Mouse (Mus musculus): ENCODE measurements around the gene Poln. TPM values are rescaled to one million over a fixed set of nuclear protein-coding genes. Genes with fewer than 3 reads are reported as not detected.

Gene Poln
- polyA plus RNA-seq, 1 experiment from 2014 or later: 0.48 TPM

DNA sequence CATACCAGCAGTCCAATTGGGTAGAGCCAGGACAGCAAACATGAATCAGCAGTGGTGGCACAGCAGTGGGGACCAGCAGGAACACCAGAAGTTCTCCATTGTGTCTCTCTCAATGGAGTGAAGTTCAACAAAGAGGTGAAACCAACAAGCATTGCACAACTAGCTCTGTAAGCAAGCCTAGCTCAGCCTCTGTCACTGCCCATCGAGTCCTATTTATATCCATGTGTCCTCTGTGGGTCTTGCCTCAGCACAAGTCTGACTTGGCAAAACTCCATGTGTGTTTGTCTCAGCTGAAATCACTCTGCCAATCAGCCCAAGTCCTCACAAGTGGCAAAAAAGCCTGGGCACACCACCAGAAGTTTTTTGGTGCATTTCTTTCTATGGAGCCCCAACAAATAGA lies 63.6 kb downstream of the Poln start:
- no peaks in the 10 kb centered on the region for H3K36me3 ChIP-seq (ENCODE audit: control insufficient read depth, insufficient read depth)
- H3K27ac ChIP-seq (ENCODE audit: low read length): no peak overlapping the region
- WGBS (ENCODE audit: insufficient replicate concordance): 20% methylated on average over 1 of the region's 1 CpGs
- H3K9ac ChIP-seq (ENCODE audit: low read depth, low read length): no peak overlapping the region
- H3K4me3 ChIP-seq (ENCODE audit: low read depth, low read length): no peak overlapping the region
- no peaks in the 10 kb centered on the region for H3K4me1 ChIP-seq (ENCODE audit: control insufficient read depth, low read depth, low read length)
- no peak overlapping the region for H3K4me2 ChIP-seq (ENCODE audit: low read depth, low read length)
- ATAC-seq (ENCODE audit: low read depth): peak; percentile 39
- H3K27me3 ChIP-seq (ENCODE audit: control insufficient read depth, insufficient read depth, low read depth, low read length): no peaks in the 10 kb centered on the region
- no peaks in the 10 kb centered on the region for H3K9me3 ChIP-seq (replicated peaks; ENCODE audit: control insufficient read depth, low read length)

DNA sequence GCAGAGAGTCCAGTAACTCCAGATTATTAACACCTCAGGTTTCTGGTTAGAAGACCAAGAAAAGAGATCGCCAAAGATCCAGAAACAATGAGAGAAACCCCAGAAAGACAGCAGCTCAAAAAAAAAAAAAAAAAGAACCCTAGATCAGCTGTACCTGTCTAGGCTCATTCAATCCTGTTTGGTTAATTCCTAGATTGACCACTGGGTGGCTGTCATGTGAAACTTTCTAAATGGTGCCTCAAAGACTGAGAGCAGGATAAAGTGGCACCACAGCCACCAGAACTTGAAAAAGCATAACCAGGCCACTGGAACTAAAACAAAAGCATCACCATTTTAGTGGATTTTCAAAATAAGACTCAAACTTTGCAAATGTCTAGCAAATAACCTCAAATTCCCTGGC lies 71.9 kb downstream of the Poln start:
- Histone ChIP-seq H3K4me1 (ENCODE audit: control insufficient read depth, low read depth, low read length) (no peaks in the 10 kb centered on the region), H3K4me3 (ENCODE audit: low read depth, low read length) (no peak overlapping the region), H3K9me3 (replicated peaks; ENCODE audit: control insufficient read depth, low read length) (no peaks in the 10 kb centered on the region), H3K9ac (ENCODE audit: low read depth, low read length) (no peak overlapping the region), H3K27me3 (ENCODE audit: control insufficient read depth, insufficient read depth, low read depth, low read length) (no peaks in the 10 kb centered on the region), H3K36me3 (ENCODE audit: control insufficient read depth, insufficient read depth) (no peaks in the 10 kb centered on the region), H3K4me2 (ENCODE audit: low read depth, low read length) (no peak overlapping the region), H3K27ac (ENCODE audit: low read length) (no peak overlapping the region)
- WGBS (ENCODE audit: insufficient replicate concordance): 13% methylated on average over 1 of the region's 1 CpGs
- ATAC-seq (ENCODE audit: low read depth): no peak

DNA sequence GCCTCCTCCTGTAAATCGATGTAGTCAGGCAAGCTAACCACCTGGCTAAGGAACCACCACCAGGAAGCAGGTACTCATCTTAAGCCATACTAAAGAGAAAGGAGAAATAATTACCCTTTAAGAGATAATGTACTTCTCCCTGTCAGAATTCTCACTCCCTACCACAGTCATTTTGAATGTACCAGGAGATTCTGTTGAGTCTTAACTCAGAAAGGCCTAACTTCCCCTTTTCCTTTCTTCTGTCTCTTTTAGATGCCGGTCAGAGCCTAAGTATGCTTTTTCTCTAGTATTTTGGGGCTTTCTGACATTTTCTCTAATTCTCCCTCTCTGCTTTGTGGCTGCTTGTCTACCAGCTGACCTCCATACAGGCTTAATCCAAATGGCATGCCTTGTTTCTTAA lies 76.2 kb downstream of the Poln start:
- Histone ChIP-seq H3K4me3 (ENCODE audit: low read depth, low read length) (no peak overlapping the region), H3K9ac (ENCODE audit: low read depth, low read length) (no peak overlapping the region), H3K27me3 (ENCODE audit: control insufficient read depth, insufficient read depth, low read depth, low read length) (no peaks in the 10 kb centered on the region), H3K4me1 (ENCODE audit: control insufficient read depth, low read depth, low read length) (no peaks in the 10 kb centered on the region), H3K4me2 (ENCODE audit: low read depth, low read length) (no peak overlapping the region), H3K27ac (ENCODE audit: low read length) (no peak overlapping the region), H3K36me3 (ENCODE audit: control insufficient read depth, insufficient read depth) (no peaks in the 10 kb centered on the region), H3K9me3 (replicated peaks; ENCODE audit: control insufficient read depth, low read length) (no peaks in the 10 kb centered on the region)
- WGBS (ENCODE audit: insufficient replicate concordance): 45% methylated on average over 2 of the region's 2 CpGs
- no peak for ATAC-seq (ENCODE audit: low read depth)

DNA sequence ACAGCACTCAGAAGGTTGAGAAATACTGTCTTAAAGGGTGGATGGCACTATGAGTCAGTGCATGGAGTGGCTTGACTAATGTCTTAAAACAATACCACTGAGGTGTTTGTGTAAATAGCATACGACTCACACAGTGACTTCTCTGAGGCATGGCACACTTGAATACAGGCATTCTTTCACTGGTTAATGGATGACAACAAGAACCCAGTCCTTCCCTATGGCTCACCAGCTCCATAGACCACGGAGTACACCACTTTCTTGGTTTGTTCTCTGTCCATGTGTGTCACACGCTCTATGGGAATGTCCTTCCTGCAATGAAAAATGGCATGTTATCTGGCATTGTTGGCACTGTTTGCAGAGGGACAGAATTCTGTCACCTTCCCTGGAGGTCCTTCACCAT lies 136.7 kb downstream of the Poln start:
- no peak for ATAC-seq (ENCODE audit: low read depth)
- H3K27ac ChIP-seq (ENCODE audit: low read length): no peak overlapping the region
- WGBS (ENCODE audit: insufficient replicate concordance): 44% methylated on average over 3 of the region's 3 CpGs

DNA sequence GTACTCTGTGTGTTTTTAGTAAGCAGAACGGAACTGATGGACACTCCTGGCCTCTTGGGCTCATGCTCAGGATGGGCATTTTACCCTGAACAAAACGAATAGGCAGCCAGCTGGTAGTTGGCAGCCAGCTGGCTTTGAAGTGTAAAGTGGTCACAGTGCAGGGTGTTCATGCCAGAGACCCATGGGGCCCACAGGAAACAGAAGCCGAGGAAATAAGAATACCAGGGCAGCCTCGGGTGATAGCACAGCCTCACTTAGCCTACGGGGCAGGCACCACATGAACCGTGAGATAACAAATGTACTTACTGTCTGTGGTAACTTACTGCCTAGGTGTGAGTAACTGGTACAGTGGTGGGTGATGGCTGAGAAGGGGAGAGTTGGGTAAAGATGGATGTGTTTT lies 138.2 kb downstream of the Poln start:
- Histone ChIP-seq H3K4me3 (ENCODE audit: low read depth, low read length) (no peak overlapping the region), H3K9me3 (replicated peaks; ENCODE audit: control insufficient read depth, low read length) (no peaks in the 10 kb centered on the region), H3K9ac (ENCODE audit: low read depth, low read length) (no peak overlapping the region), H3K4me1 (ENCODE audit: control insufficient read depth, low read depth, low read length) (no peaks in the 10 kb centered on the region), H3K27ac (ENCODE audit: low read length) (no peak overlapping the region), H3K36me3 (ENCODE audit: control insufficient read depth, insufficient read depth) (no peaks in the 10 kb centered on the region), H3K4me2 (ENCODE audit: low read depth, low read length) (no peak overlapping the region), H3K27me3 (ENCODE audit: control insufficient read depth, insufficient read depth, low read depth, low read length) (no peaks in the 10 kb centered on the region)
- WGBS (ENCODE audit: insufficient replicate concordance): 28% methylated on average over 6 of the region's 6 CpGs
- ATAC-seq (ENCODE audit: low read depth): no peak

More for the DNA sequence above, 136.7 kb downstream of the Poln start:
- Histone ChIP-seq H3K9ac (ENCODE audit: low read depth, low read length) (no peak overlapping the region), H3K36me3 (ENCODE audit: control insufficient read depth, insufficient read depth) (no peaks in the 10 kb centered on the region), H3K27me3 (ENCODE audit: control insufficient read depth, insufficient read depth, low read depth, low read length) (no peaks in the 10 kb centered on the region), H3K9me3 (replicated peaks; ENCODE audit: control insufficient read depth, low read length) (no peaks in the 10 kb centered on the region), H3K4me1 (ENCODE audit: control insufficient read depth, low read depth, low read length) (no peaks in the 10 kb centered on the region), H3K4me2 (ENCODE audit: low read depth, low read length) (no peak overlapping the region), H3K4me3 (ENCODE audit: low read depth, low read length) (no peak overlapping the region)

DNA sequence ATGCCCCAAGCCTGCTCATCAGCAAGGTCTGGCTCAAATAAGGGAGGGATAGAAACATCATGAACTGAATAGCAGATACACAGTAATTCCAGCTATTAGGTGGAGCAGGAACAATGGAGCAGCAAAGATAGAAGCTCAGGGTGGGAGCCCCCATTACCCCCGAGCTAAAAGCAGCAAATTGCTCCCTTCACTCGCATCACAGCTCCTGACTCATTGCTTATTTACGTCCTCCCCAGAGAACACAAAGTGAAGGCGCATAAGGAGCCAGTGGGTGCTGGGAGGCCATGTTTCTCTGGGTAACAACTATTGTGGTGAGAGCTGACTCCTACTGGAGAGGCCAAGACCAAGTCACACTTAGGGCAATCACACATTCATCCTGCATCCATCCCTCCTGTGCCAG lies 139.1 kb downstream of the Poln start:
- H3K9ac ChIP-seq (ENCODE audit: low read depth, low read length): no peak overlapping the region
- WGBS (ENCODE audit: insufficient replicate concordance): 51% methylated on average over 4 of the region's 4 CpGs

DNA sequence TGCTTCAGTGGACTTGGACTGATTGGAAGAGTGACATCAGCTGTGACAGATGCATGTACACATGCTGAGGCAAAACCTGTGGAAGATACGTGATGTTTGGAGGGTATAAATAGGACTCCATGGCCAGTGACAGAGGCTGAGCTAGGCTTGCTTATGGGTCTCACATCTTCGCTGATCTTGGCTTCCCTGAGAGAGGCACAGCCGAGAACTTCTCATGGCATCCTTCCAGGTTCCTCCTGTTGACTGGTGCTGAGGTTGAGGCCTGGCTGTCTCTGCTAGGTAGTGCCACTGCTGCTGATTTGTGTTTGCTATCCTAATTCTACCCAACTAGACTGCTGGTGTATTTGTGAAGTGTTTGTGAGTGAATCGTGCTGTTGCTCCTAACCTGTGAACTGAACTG lies 150.3 kb downstream of the Poln start:
- Histone ChIP-seq H3K9ac (ENCODE audit: low read depth, low read length) (no peak overlapping the region), H3K4me1 (ENCODE audit: control insufficient read depth, low read depth, low read length) (no peaks in the 10 kb centered on the region)
- 55% methylated on average over 4 of the region's 4 CpGs for WGBS (ENCODE audit: insufficient replicate concordance)

More for the DNA sequence above, 139.1 kb downstream of the Poln start:
- Histone ChIP-seq H3K4me1 (ENCODE audit: control insufficient read depth, low read depth, low read length) (no peaks in the 10 kb centered on the region), H3K4me3 (ENCODE audit: low read depth, low read length) (no peak overlapping the region), H3K9me3 (replicated peaks; ENCODE audit: control insufficient read depth, low read length) (no peaks in the 10 kb centered on the region), H3K27me3 (ENCODE audit: control insufficient read depth, insufficient read depth, low read depth, low read length) (no peaks in the 10 kb centered on the region), H3K36me3 (ENCODE audit: control insufficient read depth, insufficient read depth) (no peaks in the 10 kb centered on the region), H3K27ac (ENCODE audit: low read length) (no peak overlapping the region), H3K4me2 (ENCODE audit: low read depth, low read length) (no peak overlapping the region)
- no peak for ATAC-seq (ENCODE audit: low read depth)

DNA sequence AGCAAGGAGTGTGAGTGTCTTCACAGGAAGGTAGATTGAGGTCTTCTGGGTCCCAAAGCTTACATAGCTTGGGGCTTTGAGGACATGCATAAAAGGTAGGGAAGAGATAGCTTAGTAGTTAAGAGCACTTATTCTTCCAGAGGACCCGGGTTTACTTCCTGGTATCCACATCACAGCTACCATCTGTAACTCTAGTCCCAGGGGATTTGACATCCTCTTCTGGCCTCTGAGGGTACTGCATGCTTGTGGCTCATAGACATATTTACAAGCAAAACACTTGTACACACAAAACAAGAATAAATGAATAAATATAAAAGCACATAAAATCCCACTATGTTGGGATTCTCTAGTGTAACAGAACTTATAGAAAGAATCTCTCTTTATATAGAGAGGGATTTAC lies 154.6 kb downstream of the Poln start:
- no peak for ATAC-seq (ENCODE audit: low read depth)
- Histone ChIP-seq H3K4me3 (ENCODE audit: low read depth, low read length) (no peak overlapping the region), H3K9me3 (replicated peaks; ENCODE audit: control insufficient read depth, low read length) (no peaks in the 10 kb centered on the region), H3K27me3 (ENCODE audit: control insufficient read depth, insufficient read depth, low read depth, low read length) (no peaks in the 10 kb centered on the region), H3K9ac (ENCODE audit: low read depth, low read length) (no peak overlapping the region), H3K27ac (ENCODE audit: low read length) (no peak overlapping the region), H3K4me1 (ENCODE audit: control insufficient read depth, low read depth, low read length) (no peaks in the 10 kb centered on the region), H3K36me3 (ENCODE audit: control insufficient read depth, insufficient read depth) (no peaks in the 10 kb centered on the region), H3K4me2 (ENCODE audit: low read depth, low read length) (no peak overlapping the region)
- WGBS (ENCODE audit: insufficient replicate concordance): 39% methylated on average over 1 of the region's 1 CpGs

More for the DNA sequence above, 150.3 kb downstream of the Poln start:
- H3K4me2 ChIP-seq (ENCODE audit: low read depth, low read length): no peak overlapping the region
- no peaks in the 10 kb centered on the region for H3K9me3 ChIP-seq (replicated peaks; ENCODE audit: control insufficient read depth, low read length)
- no peaks in the 10 kb centered on the region for H3K27me3 ChIP-seq (ENCODE audit: control insufficient read depth, insufficient read depth, low read depth, low read length)
- H3K36me3 ChIP-seq (ENCODE audit: control insufficient read depth, insufficient read depth): no peaks in the 10 kb centered on the region
- no peak for ATAC-seq (ENCODE audit: low read depth)
- H3K27ac ChIP-seq (ENCODE audit: low read length): no peak overlapping the region
- no peak overlapping the region for H3K4me3 ChIP-seq (ENCODE audit: low read depth, low read length)

DNA sequence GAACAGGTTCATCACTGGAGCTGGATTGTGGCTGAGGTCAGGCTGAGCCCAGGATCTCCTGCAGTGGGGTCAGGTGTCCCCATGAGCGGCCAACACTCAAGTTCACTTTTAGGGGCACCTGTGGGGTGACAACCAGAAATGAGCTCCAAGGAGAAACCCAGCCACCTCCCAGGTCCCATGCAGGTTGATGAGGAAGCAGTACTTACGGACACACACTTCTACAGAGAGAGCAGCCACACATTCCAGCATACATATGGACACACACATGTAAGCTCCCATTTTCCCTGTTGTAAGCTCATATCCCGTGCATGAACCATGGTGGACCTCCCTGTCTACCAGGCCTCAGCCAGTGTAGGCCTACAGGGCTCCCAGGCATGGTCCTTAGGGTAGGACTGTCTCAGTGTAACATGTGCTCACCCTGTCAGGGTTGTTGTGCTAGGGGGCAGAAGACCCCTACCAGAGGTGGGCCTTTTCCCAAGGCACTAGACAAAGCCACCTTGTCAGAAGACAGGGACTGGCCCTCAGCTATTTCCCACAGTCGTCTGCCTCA lies 161.8 kb downstream of the Poln start:
- ATAC-seq (ENCODE audit: low read depth): no peak
- Histone ChIP-seq H3K9ac (ENCODE audit: low read depth, low read length) (no peak overlapping the region), H3K27ac (ENCODE audit: low read length) (no peak overlapping the region), H3K4me1 (ENCODE audit: control insufficient read depth, low read depth, low read length) (no peaks in the 10 kb centered on the region), H3K4me2 (ENCODE audit: low read depth, low read length) (no peak overlapping the region), H3K4me3 (ENCODE audit: low read depth, low read length) (no peak overlapping the region), H3K27me3 (ENCODE audit: control insufficient read depth, insufficient read depth, low read depth, low read length) (no peaks in the 10 kb centered on the region), H3K36me3 (ENCODE audit: control insufficient read depth, insufficient read depth) (no peaks in the 10 kb centered on the region), H3K9me3 (replicated peaks; ENCODE audit: control insufficient read depth, low read length) (no peaks in the 10 kb centered on the region)
- WGBS (ENCODE audit: insufficient replicate concordance): 46% methylated on average over 4 of the region's 4 CpGs
